Mouse (Mus musculus): ENCODE data around the gene Adam33.

DNA sequence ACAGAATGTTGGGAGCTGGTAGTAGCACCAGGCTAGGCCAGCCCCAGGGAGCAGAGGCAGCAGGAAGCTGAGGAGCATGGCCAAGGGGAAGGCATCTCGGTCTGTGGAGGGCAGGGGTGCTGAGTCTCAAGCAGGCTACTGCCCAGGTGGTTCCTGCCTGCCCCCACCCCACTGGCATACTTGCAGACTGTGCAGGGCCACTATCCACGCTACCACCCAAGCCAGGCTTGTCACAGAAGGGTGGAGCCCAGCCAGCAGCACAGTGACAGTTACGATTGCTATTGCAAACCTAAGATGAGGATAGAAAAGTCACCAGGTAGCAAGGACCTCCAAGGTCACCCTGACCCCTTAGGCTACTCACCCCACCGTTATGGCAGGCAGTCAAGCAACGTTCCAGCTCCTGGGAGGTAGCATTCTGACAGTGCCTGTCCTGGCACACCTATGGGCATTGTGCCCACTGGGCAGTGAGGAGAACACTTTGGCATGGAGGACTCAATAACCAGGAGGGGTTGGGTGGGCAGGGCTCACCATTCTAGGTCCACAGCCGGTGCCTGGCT, 10.7 kb downstream of the Adam33 start:
- TF ChIP-seq CTCF (IDR thresholded peaks at IDR 0.05; ENCODE audit: low read depth, low read length) (no peak), POLR2A (IDR thresholded peaks at IDR 0.05; ENCODE audit: extremely low read depth, insufficient read depth, low read length) (no peak)
